Mouse (Mus musculus) urinary bladder, postnatal 36 days (tissue): Measurements from ENCODE around the gene Psmc3ip.
"Not testable (repeated sequence)": the region's sequence is repeated elsewhere in the genome, so short reads cannot be mapped to it uniquely, and the experiment has no call there.

ENCODE experiments used
- DNase-seq, 2 experiments: peaks; one replicate each; pipeline ENCODE4 v3.0.0; 2022; ENCODE audit warnings: low spot score in 2 of 2, mixed read lengths in 1 of 2

Gene Psmc3ip

DNA sequence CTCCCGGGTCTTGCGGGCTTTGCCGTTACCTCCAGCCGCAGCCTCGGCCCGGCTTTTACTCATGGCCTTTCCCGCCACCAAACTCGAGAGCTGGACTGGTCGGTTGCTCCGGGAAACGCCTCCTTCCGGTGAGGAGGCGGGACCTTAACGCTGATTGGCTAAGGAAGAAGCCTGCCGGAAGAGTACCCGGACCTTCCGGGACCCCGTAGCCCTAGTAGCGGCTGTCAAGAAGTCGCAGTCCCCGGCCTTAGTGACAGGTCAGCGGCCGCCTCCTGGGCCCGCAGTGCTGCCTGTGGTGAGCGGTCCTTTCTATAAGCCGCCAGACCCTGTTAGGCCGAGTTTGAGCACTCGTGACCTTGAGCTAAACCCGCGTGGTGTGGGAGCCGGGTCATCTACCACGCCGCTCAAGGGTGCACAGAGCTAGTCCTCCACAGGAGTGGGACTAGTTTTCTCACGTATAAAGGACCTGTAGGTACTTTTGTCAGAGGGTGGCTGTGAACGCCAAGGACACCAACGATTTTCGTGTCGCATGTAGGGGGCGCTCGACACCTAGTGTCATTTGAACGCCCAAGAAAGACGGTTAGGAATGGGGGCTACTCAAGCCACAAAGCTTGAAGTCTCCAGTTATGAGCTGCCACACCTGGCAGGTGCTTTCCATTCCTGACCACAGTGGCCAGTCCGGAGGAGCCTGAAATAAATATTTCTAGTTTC, at the start of gene Psmc3ip:
Gene Psmc3ip (minus strand): TSS at position 123 of the 711 bp plus-strand sequence.
- DNase-seq: peak; percentile 92 to 94

DNA sequence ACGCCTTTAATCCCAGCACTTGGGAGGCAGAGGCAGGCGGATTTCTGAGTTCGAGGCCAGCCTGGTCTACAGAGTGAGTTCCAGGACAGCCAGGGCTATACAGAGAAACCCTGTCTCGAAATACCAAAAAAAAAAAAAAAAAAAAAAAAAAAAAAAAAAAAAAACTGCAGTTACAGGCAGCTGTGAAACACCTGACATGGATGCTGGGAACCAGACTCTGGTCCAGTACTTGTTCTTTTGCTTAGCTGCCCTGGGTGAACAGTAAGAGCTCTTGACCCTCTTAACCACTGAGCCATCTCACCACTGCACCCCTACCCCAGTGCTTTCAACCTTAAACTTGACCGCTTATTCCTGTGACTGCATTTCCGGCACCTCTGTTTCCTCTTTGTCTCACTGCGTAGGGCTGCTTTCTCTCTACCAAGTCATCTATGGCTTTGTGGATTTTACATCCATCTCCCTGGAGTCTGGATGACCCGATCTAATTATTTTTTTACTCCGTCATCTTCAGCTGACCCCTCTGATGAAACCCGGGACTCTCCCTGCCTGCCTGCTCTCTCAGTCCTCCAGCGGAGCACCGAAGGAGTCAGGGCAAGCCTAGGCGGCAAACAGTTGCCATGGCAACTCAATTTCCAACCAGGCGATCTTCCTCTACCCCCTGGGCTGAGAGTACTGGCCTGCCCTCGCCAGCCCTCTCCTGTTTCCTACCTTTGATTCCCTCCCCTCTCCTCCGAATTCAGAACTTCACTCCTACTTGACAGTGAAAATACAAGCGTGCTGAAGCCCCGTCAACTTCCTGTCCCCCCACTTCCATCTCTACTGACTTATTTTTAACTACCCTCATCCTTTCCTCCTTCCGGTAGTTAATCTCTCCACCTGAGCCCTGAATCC, 48.3 kb upstream of the Psmc3ip start:
- DNase-seq: peak in 1 of 2 experiments; percentile 23

DNA sequence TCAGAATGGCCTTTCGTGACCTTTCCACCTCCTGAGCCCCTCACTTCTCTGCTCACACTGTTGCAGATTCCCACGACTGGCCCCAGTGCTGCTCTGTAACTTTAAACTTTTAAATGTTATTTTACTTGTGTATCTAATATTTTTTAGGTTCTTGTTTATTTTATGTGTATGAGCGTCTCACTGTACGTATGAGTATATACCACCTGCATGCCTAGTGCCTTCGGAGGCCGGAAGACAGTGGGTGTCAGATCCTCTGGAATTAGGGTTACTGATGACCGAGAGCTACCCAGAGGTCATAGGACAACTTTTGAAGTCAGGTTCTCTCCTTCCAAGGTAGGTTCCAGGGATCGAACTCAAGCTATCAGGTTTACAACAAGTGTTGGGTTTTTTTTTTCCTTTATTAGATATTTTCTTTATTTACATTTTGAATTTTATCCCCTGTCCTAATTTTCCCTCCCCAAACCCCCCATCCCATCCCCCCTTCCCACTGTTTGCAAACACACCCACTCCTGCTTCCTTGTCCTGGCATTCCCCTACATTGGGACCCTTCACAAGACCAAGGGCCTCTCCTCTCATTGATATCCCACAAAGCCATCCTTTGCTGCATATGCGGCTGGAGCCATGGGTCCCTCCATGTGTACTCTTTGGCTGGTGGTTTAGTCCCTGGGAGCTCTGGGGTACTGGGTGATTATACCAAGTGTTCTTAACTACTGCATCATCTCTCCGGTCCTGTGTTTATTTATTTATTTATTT, 47.2 kb upstream of the Psmc3ip start:
- DNase-seq: no peak

GRCm38 (mm10) chr11:101141088-101141487, 45.9 kb upstream of the Psmc3ip start:
- no peak for DNase-seq

- DNase-seq: no peak
Observed at GRCm38 (mm10) chr11:101140164-101140819, 45.1 kb upstream of the Psmc3ip start.

GRCm38 (mm10) chr11:101138536-101139181, 43.4 kb upstream of the Psmc3ip start:
- DNase-seq: peak in 1 of 2 experiments; percentile 62

GRCm38 (mm10) chr11:101137000-101137399, 41.8 kb upstream of the Psmc3ip start:
- no peak for DNase-seq

DNA sequence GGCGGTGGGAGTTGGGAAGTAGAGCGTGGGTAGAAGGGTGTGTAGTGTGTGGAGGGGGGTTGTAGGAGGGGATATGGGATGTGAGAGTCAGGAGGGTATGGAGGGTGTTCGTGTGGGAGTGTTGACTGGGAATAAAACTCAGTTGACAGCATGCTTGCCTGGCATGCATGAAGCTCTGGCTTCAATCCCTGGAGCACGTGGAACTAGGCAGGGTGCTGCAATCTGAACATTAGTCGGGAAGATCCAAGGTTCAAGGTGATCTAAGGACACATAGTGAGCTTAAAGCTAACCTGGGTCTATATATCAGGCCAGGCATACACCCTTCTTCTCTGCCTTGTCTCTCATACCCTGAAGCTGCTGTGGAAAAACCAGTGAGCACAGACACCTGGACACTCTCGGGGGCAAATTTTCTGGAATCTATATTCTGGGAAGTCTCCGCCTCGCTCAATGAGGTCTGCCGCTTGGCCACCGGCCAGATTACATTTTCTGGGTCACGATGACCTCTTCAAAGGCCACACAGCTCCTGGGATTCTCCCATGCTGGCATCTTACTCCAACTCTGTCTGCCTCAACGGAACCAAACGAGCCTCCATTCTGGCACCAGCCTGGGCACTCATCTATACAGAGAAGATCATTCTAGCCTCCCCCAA, 39.1 kb upstream of the Psmc3ip start:
- DNase-seq: no peak

- no peak for DNase-seq
Observed at GRCm38 (mm10) chr11:101133037-101133436, 37.8 kb upstream of the Psmc3ip start.

DNA sequence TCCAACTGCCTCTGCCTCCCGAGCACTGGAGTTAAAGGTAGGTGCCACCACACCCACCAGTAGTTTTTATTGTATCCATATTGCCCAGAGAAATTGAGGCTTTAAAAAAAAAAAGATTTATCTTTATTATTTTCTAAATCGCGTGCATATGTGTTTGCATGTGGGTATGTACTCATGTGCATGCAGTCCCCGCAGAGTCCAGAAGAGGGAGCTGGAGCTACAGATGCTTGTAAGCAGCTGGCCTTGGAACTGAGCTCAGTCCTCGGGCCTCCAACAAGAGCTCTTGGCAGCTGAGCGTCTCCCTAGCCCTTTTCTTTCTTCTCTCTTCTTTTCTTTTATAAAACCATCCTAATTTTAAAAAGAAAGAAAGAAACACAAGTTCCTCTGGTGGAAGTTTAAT, 36.5 kb upstream of the Psmc3ip start:
- DNase-seq: no peak

GRCm38 (mm10) chr11:101131187-101131586, 36.0 kb upstream of the Psmc3ip start:
- no peak for DNase-seq

GRCm38 (mm10) chr11:101130056-101130756, 35.0 kb upstream of the Psmc3ip start:
- DNase-seq: peak in 1 of 2 experiments; percentile 33

DNA sequence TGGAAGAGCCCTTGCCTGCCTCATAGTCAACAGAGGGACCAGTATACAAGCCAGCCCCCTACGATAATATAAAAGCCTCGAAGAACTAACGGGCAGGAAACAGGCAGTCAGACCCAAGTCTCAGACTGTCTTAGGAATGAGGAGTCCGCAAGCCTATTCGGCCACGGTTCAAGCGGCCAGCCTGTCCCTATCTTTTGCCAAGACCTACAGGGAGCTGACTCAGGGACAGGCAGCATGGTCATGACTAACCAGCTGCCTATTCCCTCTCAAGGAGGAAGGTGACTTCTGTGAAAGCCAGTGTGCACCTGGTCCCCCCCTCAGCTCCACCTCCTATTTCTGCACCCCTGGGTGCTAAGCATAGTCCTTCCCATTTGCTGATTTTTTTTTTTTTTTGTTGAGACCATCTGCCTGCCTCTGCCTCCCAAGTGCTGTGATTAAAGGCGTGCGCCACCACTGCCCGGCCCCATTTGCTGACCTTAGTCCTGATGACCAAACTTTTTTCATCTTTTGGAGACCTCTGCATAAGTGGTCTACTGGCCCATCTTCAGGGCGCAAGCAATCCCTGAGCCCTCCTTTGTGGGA, 33.9 kb upstream of the Psmc3ip start:
- no peak for DNase-seq

- DNase-seq: no peak
Observed at GRCm38 (mm10) chr11:101127075-101127474, 31.8 kb upstream of the Psmc3ip start.

GRCm38 (mm10) chr11:101125008-101125407, 29.8 kb upstream of the Psmc3ip start:
- DNase-seq: not testable (repeated sequence)

- DNase-seq: not testable (repeated sequence)
Observed at GRCm38 (mm10) chr11:101124494-101124893, 29.3 kb upstream of the Psmc3ip start.

DNA sequence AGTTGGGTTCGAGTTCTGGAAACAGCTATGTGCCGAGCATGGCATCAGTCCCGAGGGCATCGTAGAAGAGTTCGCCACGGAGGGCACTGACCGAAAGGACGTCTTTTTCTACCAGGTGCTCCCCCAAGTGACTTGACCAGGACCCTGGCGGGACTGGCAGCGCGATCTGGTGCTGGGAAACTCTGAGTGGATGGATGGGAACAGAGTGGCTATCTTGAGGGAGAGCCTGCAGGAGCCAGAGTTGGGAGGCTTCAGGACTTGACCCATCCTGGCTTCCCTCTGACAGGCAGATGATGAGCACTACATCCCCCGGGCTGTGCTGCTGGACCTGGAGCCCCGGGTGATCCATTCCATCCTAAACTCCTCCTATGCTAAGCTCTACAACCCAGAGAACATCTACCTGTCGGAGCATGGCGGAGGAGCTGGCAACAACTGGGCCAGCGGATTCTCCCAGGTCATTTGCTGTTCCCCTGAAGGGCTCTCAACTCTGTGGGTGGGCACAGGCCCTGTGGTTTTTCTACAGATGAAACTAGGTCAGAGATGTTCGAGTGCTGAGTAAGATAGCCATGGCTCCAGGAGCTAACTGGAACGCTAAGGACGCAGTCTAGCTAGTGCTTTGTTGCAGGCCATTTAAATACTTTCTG, 25.4 kb upstream of the Psmc3ip start:
- DNase-seq: no peak

GRCm38 (mm10) chr11:101119761-101120544, 24.7 kb upstream of the Psmc3ip start, which contains the start of the genes Retreg3 and Tubg1:
TSS of gene Retreg3 (minus strand) at chr11:101119893.
TSS of gene Tubg1 (plus strand) at chr11:101119938.
- DNase-seq: peak; percentile 98
